Mouse (Mus musculus) midbrain, postnatal 0 days (tissue): ENCODE measurements at regions not wholly inside any gene's neighbourhood (a gene's known extent, or its start where the extent isn't known, plus 50 kb on each side); places are given as distances from the start of the nearest gene placed in this dataset.

ENCODE experiments used
- ATAC-seq: fragments of 200-750 bp; cut with Nextera tagmentation; 2 replicates; pipeline ENCODE4 v1.8.0; 2017; ENCODE audit warnings: moderate number of reproducible peaks, mild to moderate bottlenecking, moderate TSS enrichment, moderate library complexity; ENCODE audit not compliant: low FRiP score
- DNase-seq: peaks from one replicate; pipeline ENCODE4 v3.0.0-alpha.2; 2015; ENCODE audit warnings: low spot score
- H3K27ac ChIP-seq: fragments of 300-500 bp; sonication (generic); 2 replicates; pipeline ENCODE4 v1.5.1; 2014; ENCODE audit warnings: low read depth, mild to moderate bottlenecking, low read length, mixed read lengths
- H3K27me3 ChIP-seq: fragments of 300-500 bp; sonication (generic); 2 replicates; pipeline ENCODE4 v1.6.1; 2014; ENCODE audit warnings: low read length, control low read depth, mixed read lengths; ENCODE audit not compliant: insufficient read depth
- H3K36me3 ChIP-seq: fragments of 300-500 bp; sonication (generic); 2 replicates; pipeline ENCODE4 v1.6.1; 2014; ENCODE audit warnings: low read length, control low read depth, mixed read lengths; ENCODE audit not compliant: insufficient read depth
- H3K4me1 ChIP-seq: fragments of 300-500 bp; sonication (generic); 2 replicates; pipeline ENCODE4 v1.6.1; 2014; ENCODE audit warnings: mild to moderate bottlenecking, control low read depth, antibody characterized with exemption, low read length, mixed read lengths; ENCODE audit not compliant: insufficient read depth
- H3K4me2 ChIP-seq: fragments of 300-500 bp; sonication (generic); 2 replicates; pipeline ENCODE4 v1.6.1; 2014; ENCODE audit warnings: low read depth, mild to moderate bottlenecking, low read length, mixed read lengths; ENCODE audit not compliant: poor library complexity, severe bottlenecking
- H3K4me3 ChIP-seq: fragments of 300-500 bp; sonication (generic); 2 replicates; pipeline ENCODE4 v1.5.1; 2014; ENCODE audit warnings: low read depth, mild to moderate bottlenecking, low read length, moderate library complexity
- H3K9ac ChIP-seq: fragments of 300-500 bp; sonication (generic); replicated peaks from 2 replicates; pipeline ENCODE4 v1.6.1; 2014; ENCODE audit warnings: mild to moderate bottlenecking, low read length, moderate library complexity, mixed read lengths; ENCODE audit not compliant: poor library complexity, severe bottlenecking
- H3K9me3 ChIP-seq: fragments of 300-500 bp; sonication (generic); 2 replicates; pipeline ENCODE4 v1.6.1; 2016; ENCODE audit warnings: low read length, control low read depth
- CTCF ChIP-seq: IDR thresholded peaks from 2 replicates; pipeline ENCODE4 v1.5.1; 2016; ENCODE audit warnings: antibody characterized with exemption, mild to moderate bottlenecking
- WGBS: fragments of 180-500 bp; shearing (Covaris S2); extraction: QIAGEN DNeasy Blood & Tissue Kit; methylation state at CpG from one replicate; pipeline ENCODE4 v1.1.7; 2014; 5-methylcytosine and 5-hydroxymethylcytosine counted together

- no peak for TF ChIP-seq CTCF
- H3K9me3 ChIP-seq = no peaks in the 10 kb centered on the region
- no peak overlapping the region for H3K4me3 ChIP-seq
- H3K4me2 ChIP-seq = no peak overlapping the region
- no peaks in the 10 kb centered on the region for H3K4me1 ChIP-seq
- H3K27ac ChIP-seq = no peak overlapping the region
- DNase-seq (no peak), ATAC-seq (peak; percentile 16; the same call in 1 of the 2 replicates)
- no peaks in the 10 kb centered on the region for H3K36me3 ChIP-seq
- H3K9ac ChIP-seq = 0 out of 2 replicates have a peak overlapping the region, but pooled peaks have one; percentile 19
- H3K27me3 ChIP-seq = no peaks in the 10 kb centered on the region
- 69% methylated on average over 9 of the region's 9 CpGs for WGBS
These were observed 60.7 kb upstream of the Bhlhe23 start for GRCm38 (mm10) chr2:180837318-180837920.

GRCm38 (mm10) chr2:180835936-180836602 lies 59.4 kb upstream of the Bhlhe23 start:
- H3K4me2 ChIP-seq = no peak overlapping the region
- no peak for DNase-seq
- no peak overlapping the region for H3K9ac ChIP-seq
- H3K4me3 ChIP-seq = no peak overlapping the region
- 79% methylated on average over 6 of the region's 6 CpGs for WGBS
- TF ChIP-seq CTCF = no peak
- H3K27me3 ChIP-seq = no peaks in the 10 kb centered on the region
- no peaks in the 10 kb centered on the region for H3K9me3 ChIP-seq
- H3K27ac ChIP-seq = no peak overlapping the region
- no peaks in the 10 kb centered on the region for H3K4me1 ChIP-seq
- no peak for ATAC-seq
- no peaks in the 10 kb centered on the region for H3K36me3 ChIP-seq

GRCm38 (mm10) chr2:180832711-180833110 lies 56.0 kb upstream of the Bhlhe23 start:
- no peak overlapping the region for H3K4me2 ChIP-seq
- no peak overlapping the region for H3K9ac ChIP-seq
- no peaks in the 10 kb centered on the region for H3K27me3 ChIP-seq
- H3K4me3 ChIP-seq = no peak overlapping the region
- ATAC-seq (no peak), DNase-seq (no peak)
- no peak for TF ChIP-seq CTCF
- no peaks in the 10 kb centered on the region for H3K4me1 ChIP-seq
- H3K36me3 ChIP-seq = no peaks in the 10 kb centered on the region
- H3K9me3 ChIP-seq = no peaks in the 10 kb centered on the region
- no peak overlapping the region for H3K27ac ChIP-seq
- WGBS = 71% methylated on average over 7 of the region's 7 CpGs

- Histone ChIP-seq H3K4me1 (0 out of 2 replicates have a peak, but pooled peaks cover 2% of the 10 kb centered on the region), H3K4me2 (no peak overlapping the region), H3K36me3 (no peaks in the 10 kb centered on the region), H3K27me3 (no peaks in the 10 kb centered on the region), H3K4me3 (no peak overlapping the region), H3K27ac (no peak overlapping the region), H3K9me3 (no peaks in the 10 kb centered on the region), H3K9ac (no peak overlapping the region)
- 76% methylated on average over 2 of the region's 2 CpGs for WGBS
- no peak for TF ChIP-seq CTCF
- ATAC-seq (no peak), DNase-seq (no peak)
These were observed 53.9 kb upstream of the Bhlhe23 start for GRCm38 (mm10) chr2:180830607-180831006.

GRCm38 (mm10) chr2:180828086-180828485 lies 51.4 kb upstream of the Bhlhe23 start:
- H3K4me1 ChIP-seq = 0 out of 2 replicates have a peak, but pooled peaks cover 4% of the 10 kb centered on the region
- H3K4me2 ChIP-seq = no peak overlapping the region
- ATAC-seq = no peak
- no peak overlapping the region for H3K9ac ChIP-seq
- no peak for DNase-seq
- no peak overlapping the region for H3K4me3 ChIP-seq
- 82% methylated on average over 2 of the region's 2 CpGs for WGBS
- H3K36me3 ChIP-seq = no peaks in the 10 kb centered on the region
- no peaks in the 10 kb centered on the region for H3K9me3 ChIP-seq
- no peaks in the 10 kb centered on the region for H3K27me3 ChIP-seq
- no peak overlapping the region for H3K27ac ChIP-seq
- no peak for TF ChIP-seq CTCF

GRCm38 (mm10) chr2:180826742-180827141 lies 50.0 kb upstream of the Bhlhe23 start:
- ATAC-seq = no peak
- no peak for DNase-seq
- no peaks in the 10 kb centered on the region for H3K9me3 ChIP-seq
- no peak overlapping the region for H3K27ac ChIP-seq
- no peaks in the 10 kb centered on the region for H3K36me3 ChIP-seq
- H3K4me2 ChIP-seq = no peak overlapping the region
- WGBS = 94% methylated on average over 1 of the region's 1 CpGs
- no peaks in the 10 kb centered on the region for H3K27me3 ChIP-seq
- no peak overlapping the region for H3K9ac ChIP-seq
- H3K4me1 ChIP-seq = 0 out of 2 replicates have a peak, but pooled peaks cover 4% of the 10 kb centered on the region
- H3K4me3 ChIP-seq = no peak overlapping the region
- TF ChIP-seq CTCF = peak; percentile 27; the same call in 1 of the 2 replicates
